Mouse (Mus musculus) thymus, adult 2 months (tissue): ENCODE measurements at regions not wholly inside any gene's neighbourhood (a gene's known extent, or its start where the extent isn't known, plus 50 kb on each side); places are given as distances from the start of the nearest gene placed in this dataset.

Source experiments
- DNase-seq: peaks from one replicate; pipeline ENCODE4 v3.0.0; 2021
- H3K27ac ChIP-seq: fragments of 200-500 bp; 2 replicates; pipeline ENCODE4 v1.5.1; 2012; ENCODE audit warnings: low read length, control low read depth; ENCODE audit not compliant: control insufficient read depth, insufficient read depth
- H3K27me3 ChIP-seq: fragments of 200-500 bp; 2 replicates; pipeline ENCODE4 v1.6.1; 2012; ENCODE audit warnings: mild to moderate bottlenecking, low read length, moderate library complexity, mixed read lengths; ENCODE audit not compliant: control insufficient read depth, insufficient read depth
- H3K36me3 ChIP-seq: fragments of 200-500 bp; 2 replicates; pipeline ENCODE4 v1.6.1; 2012; ENCODE audit warnings: mild to moderate bottlenecking, low read length, moderate library complexity; ENCODE audit not compliant: control insufficient read depth, insufficient read depth
- H3K4me1 ChIP-seq: fragments of 200-500 bp; replicated peaks from 2 replicates; pipeline ENCODE4 v1.6.1; 2012; ENCODE audit warnings: low read length; ENCODE audit not compliant: control insufficient read depth, insufficient read depth
- H3K4me3 ChIP-seq: fragments of 200-500 bp; 2 replicates; pipeline ENCODE4 v1.5.1; 2012; ENCODE audit warnings: mild to moderate bottlenecking, low read length, control low read depth, moderate library complexity; ENCODE audit not compliant: control insufficient read depth, insufficient read depth
- CTCF ChIP-seq: fragments of 200-500 bp; IDR thresholded peaks from 2 replicates; pipeline ENCODE4 v1.5.1; 2012; ENCODE audit warnings: mild to moderate bottlenecking, control low read depth, low read length, moderate library complexity, borderline replicate concordance; ENCODE audit not compliant: control insufficient read depth, poor library complexity, insufficient read depth; ENCODE audit errors: extremely low read depth
- POLR2A ChIP-seq: fragments of 200-500 bp; IDR thresholded peaks from 2 replicates; pipeline ENCODE4 v1.6.1; 2012; ENCODE audit warnings: mild to moderate bottlenecking, low read length, control low read depth, moderate library complexity; ENCODE audit not compliant: control insufficient read depth, poor library complexity, insufficient read depth; ENCODE audit errors: extremely low read depth
- WGBS: fragments of 180-500 bp; shearing (Covaris S2); methylation state at CpG from one replicate; pipeline ENCODE4 v1.1.7; 2018; 5-methylcytosine and 5-hydroxymethylcytosine counted together

GRCm38 (mm10) chr4:154756740-154757446, 80.4 kb upstream of the Ttc34 start:
- H3K27ac ChIP-seq, result no peak overlapping the region
- H3K4me1 ChIP-seq, result no peaks in the 10 kb centered on the region
- whole genome bisulfite sequencing, result 89% methylated on average over 10 of the region's 10 CpGs
- TF ChIP-seq CTCF, result no peak
- TF ChIP-seq POLR2A, result no peak
- no peaks in the 10 kb centered on the region for H3K27me3 ChIP-seq
- H3K36me3 ChIP-seq, result no peaks in the 10 kb centered on the region
- DNase-seq, result no peak
- no peak overlapping the region for H3K4me3 ChIP-seq

GRCm38 (mm10) chr4:154759881-154760280, 77.4 kb upstream of the Ttc34 start:
- H3K27ac ChIP-seq, result no peak overlapping the region
- WGBS, result 78% methylated on average over 1 of the region's 1 CpGs
- DNase-seq, result no peak
- TF ChIP-seq CTCF (no peak), POLR2A (no peak)
- H3K27me3 ChIP-seq, result no peaks in the 10 kb centered on the region
- H3K36me3 ChIP-seq, result no peaks in the 10 kb centered on the region
- H3K4me1 ChIP-seq, result no peaks in the 10 kb centered on the region
- no peak overlapping the region for H3K4me3 ChIP-seq

- Histone ChIP-seq H3K4me1 (no peaks in the 10 kb centered on the region), H3K4me3 (no peak overlapping the region), H3K27me3 (no peaks in the 10 kb centered on the region), H3K36me3 (no peaks in the 10 kb centered on the region), H3K27ac (no peak overlapping the region)
- no peak for TF ChIP-seq CTCF
- no peak for TF ChIP-seq POLR2A
- DNase-seq, result no peak
- 89% methylated on average over 6 of the region's 6 CpGs for WGBS
Measured at GRCm38 (mm10) chr4:154764238-154764637, 73.0 kb upstream of the Ttc34 start.

GRCm38 (mm10) chr4:154766158-154766557, 71.1 kb upstream of the Ttc34 start:
- Histone ChIP-seq H3K4me1 (no peaks in the 10 kb centered on the region), H3K27ac (no peak overlapping the region), H3K27me3 (no peaks in the 10 kb centered on the region), H3K4me3 (no peak overlapping the region), H3K36me3 (no peaks in the 10 kb centered on the region)
- WGBS, result 71% methylated on average over 2 of the region's 2 CpGs
- no peak for DNase-seq
- TF ChIP-seq POLR2A (no peak), CTCF (no peak)

GRCm38 (mm10) chr4:154771330-154772076, 65.8 kb upstream of the Ttc34 start:
- WGBS, result 92% methylated on average over 25 of the region's 25 CpGs
- Histone ChIP-seq H3K4me3 (no peak overlapping the region), H3K27me3 (no peaks in the 10 kb centered on the region), H3K4me1 (no peaks in the 10 kb centered on the region), H3K36me3 (no peaks in the 10 kb centered on the region), H3K27ac (no peak overlapping the region)
- DNase-seq, result no peak
- TF ChIP-seq CTCF (no peak), POLR2A (no peak)

- WGBS, result 68% methylated on average over 4 of the region's 4 CpGs
- H3K36me3 ChIP-seq, result no peaks in the 10 kb centered on the region
- no peak overlapping the region for H3K4me3 ChIP-seq
- H3K4me1 ChIP-seq, result no peaks in the 10 kb centered on the region
- no peak for TF ChIP-seq POLR2A
- TF ChIP-seq CTCF, result no peak
- H3K27me3 ChIP-seq, result no peaks in the 10 kb centered on the region
- no peak for DNase-seq
- no peak overlapping the region for H3K27ac ChIP-seq
Measured at GRCm38 (mm10) chr4:154772077-154772462, 65.2 kb upstream of the Ttc34 start.
